Mouse (Mus musculus) hindbrain, embryonic 15.5 days (tissue): ENCODE results near the gene Atf7ip. TPM values are rescaled to one million over a fixed set of nuclear protein-coding genes. Genes with fewer than 3 reads are reported as not detected.

Experiments
- ATAC-seq: fragments of 200-750 bp; cut with Nextera tagmentation; 2 replicates; pipeline ENCODE4 v1.8.0; 2017; ENCODE audit warnings: low read depth, moderate number of reproducible peaks, moderate TSS enrichment; ENCODE audit not compliant: low FRiP score
- H3K27ac ChIP-seq: fragments of 300-500 bp; sonication (generic); replicated peaks from 2 replicates; pipeline ENCODE4 v1.5.1; 2015; ENCODE audit warnings: mild to moderate bottlenecking, inconsistent platforms
- H3K27me3 ChIP-seq: fragments of 300-500 bp; sonication (generic); 2 replicates; pipeline ENCODE4 v1.6.1; 2015; ENCODE audit warnings: control low read depth, inconsistent platforms
- H3K36me3 ChIP-seq: fragments of 300-500 bp; sonication (generic); 2 replicates; pipeline ENCODE4 v1.6.1; 2015; ENCODE audit warnings: control low read depth, inconsistent platforms
- H3K4me1 ChIP-seq: fragments of 300-500 bp; sonication (generic); replicated peaks from 2 replicates; pipeline ENCODE4 v1.6.1; 2015; ENCODE audit warnings: control low read depth, inconsistent platforms
- H3K4me2 ChIP-seq: fragments of 300-500 bp; sonication (generic); 2 replicates; pipeline ENCODE4 v1.6.1; 2015; ENCODE audit warnings: moderate library complexity, mild to moderate bottlenecking, inconsistent platforms
- H3K4me3 ChIP-seq: fragments of 300-500 bp; sonication (generic); 2 replicates; pipeline ENCODE4 v1.5.1; 2015; ENCODE audit warnings: mild to moderate bottlenecking, inconsistent platforms
- H3K9ac ChIP-seq: fragments of 300-500 bp; sonication (generic); 2 replicates; pipeline ENCODE4 v1.6.1; 2015; ENCODE audit warnings: inconsistent platforms
- H3K9me3 ChIP-seq: fragments of 300-500 bp; sonication (generic); 2 replicates; pipeline ENCODE4 v1.6.1; 2016; ENCODE audit warnings: control low read depth, inconsistent platforms
- WGBS: fragments of 180-500 bp; shearing (Covaris S2); methylation state at CpG from one replicate; pipeline ENCODE4 v1.1.7; 2015; 5-methylcytosine and 5-hydroxymethylcytosine counted together
- polyA plus RNA-seq: library from polyadenylated mRNA; unstranded; fragments of >200 nt; fragmentation: Nextera tagmentation; extraction: Ambion mirVana; gene quantifications from 2 replicates; pipeline ENCODE4 v1.2.1, GENCODE M21; 2015

Gene Atf7ip
- polyA plus RNA-seq, 1 experiment from 2014 or later = 36.1 TPM

- 88% methylated on average over 5 of the region's 5 CpGs for WGBS
- Histone ChIP-seq H3K27me3 (no peaks in the 10 kb centered on the region), H3K27ac (no peak overlapping the region), H3K4me2 (no peak overlapping the region), H3K4me1 (0 out of 2 replicates have a peak, but pooled peaks cover 4% of the 10 kb centered on the region), H3K4me3 (no peak overlapping the region), H3K9ac (no peak overlapping the region), H3K36me3 (peaks cover 76% of the 10 kb centered on the region), H3K9me3 (peaks cover 10% of the 10 kb centered on the region; the same call in 1 of the 2 replicates)
- no peak for ATAC-seq
These were observed 60.0 kb downstream of the Atf7ip start for GRCm38 (mm10) chr6:136566002-136566401.

- Histone ChIP-seq H3K9me3 (no peaks in the 10 kb centered on the region), H3K4me1 (0 out of 2 replicates have a peak, but pooled peaks cover 4% of the 10 kb centered on the region), H3K9ac (no peak overlapping the region), H3K36me3 (peaks cover 63% of the 10 kb centered on the region), H3K4me3 (no peak overlapping the region), H3K4me2 (no peak overlapping the region), H3K27me3 (no peaks in the 10 kb centered on the region), H3K27ac (0 out of 2 replicates have a peak overlapping the region, but pooled peaks have one; percentile 5)
- no peak for ATAC-seq
- 79% methylated on average over 4 of the region's 4 CpGs for WGBS
These were observed 84.8 kb downstream of the Atf7ip start for GRCm38 (mm10) chr6:136590739-136591138.

- Histone ChIP-seq H3K9me3 (no peaks in the 10 kb centered on the region), H3K27me3 (no peaks in the 10 kb centered on the region), H3K27ac (no peak overlapping the region), H3K4me3 (no peak overlapping the region), H3K36me3 (peaks cover 56% of the 10 kb centered on the region), H3K4me1 (0 out of 2 replicates have a peak, but pooled peaks cover 4% of the 10 kb centered on the region), H3K4me2 (no peak overlapping the region), H3K9ac (no peak overlapping the region)
- 84% methylated on average over 4 of the region's 4 CpGs for WGBS
- ATAC-seq = no peak
These were observed 88.6 kb downstream of the Atf7ip start for GRCm38 (mm10) chr6:136594541-136594940.

DNA sequence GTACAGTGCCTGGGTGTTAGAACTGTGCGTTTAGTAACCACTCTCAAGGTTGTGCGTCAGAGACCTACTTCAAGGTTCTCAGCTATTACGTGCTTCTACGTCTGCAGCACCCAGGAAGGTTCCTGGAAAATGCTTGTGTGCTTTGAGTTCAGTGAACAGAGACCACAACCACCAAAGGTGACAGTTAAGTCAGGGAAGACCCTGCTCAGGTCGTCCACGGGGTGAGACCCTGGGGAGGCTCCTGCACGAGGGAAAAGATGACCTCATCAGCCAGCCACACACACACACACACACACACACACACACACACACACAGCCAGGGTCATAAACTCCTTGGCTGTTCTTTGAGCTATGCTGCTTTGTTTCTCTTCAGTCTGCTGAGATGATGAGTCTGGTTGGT, 96.6 kb downstream of the Atf7ip start:
- WGBS = 91% methylated on average over 7 of the region's 7 CpGs

DNA sequence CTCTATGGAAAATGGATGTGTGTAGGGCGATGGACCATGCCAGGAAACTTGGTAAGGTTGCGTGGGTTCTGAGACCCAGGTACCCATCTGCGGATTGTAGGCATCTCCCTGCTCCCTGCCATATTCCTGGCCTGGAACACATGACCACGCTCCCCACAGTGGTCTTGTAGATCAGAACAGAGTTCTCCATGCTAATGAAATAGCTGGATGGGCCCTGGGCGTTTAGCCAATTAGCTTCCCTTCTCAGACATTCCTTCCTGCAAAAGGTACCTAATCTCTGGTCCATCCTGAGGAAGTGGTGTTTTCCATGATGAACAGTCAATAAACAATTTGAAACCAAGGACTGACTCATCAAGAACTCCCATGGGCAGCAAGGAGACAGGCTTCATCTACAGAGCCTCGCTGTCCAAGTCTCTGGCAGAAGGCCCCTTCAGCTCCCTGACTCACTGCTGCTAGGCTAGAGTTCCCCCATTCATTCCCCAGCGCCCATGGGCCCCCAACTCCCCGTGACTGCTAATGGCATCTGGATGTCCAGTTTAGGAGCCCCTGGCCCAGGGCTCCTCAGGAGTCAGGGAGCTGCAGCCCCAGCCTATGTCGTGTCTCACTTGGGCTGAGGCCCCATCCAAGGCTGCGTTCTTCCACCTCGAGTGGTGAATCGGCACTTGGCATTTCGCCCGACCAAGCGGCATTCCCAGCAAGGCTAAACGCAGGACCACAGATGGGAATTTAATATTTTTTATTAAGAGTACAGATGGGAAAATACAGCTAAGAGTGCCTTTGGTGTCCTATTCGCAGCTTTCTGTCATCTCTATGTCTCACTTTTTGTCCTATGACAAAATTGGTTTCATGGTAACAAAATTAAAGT, 105.6 kb downstream of the Atf7ip start:
- H3K4me3 ChIP-seq = no peak overlapping the region
- H3K27me3 ChIP-seq = no peaks in the 10 kb centered on the region
- H3K36me3 ChIP-seq = peaks cover 33% of the 10 kb centered on the region
- no peak overlapping the region for H3K27ac ChIP-seq
- no peak for ATAC-seq
- WGBS = 95% methylated on average over 17 of the region's 17 CpGs
- H3K4me1 ChIP-seq = no peaks in the 10 kb centered on the region
- no peaks in the 10 kb centered on the region for H3K9me3 ChIP-seq
- H3K9ac ChIP-seq = no peak overlapping the region
- no peak overlapping the region for H3K4me2 ChIP-seq

More for the DNA sequence above, 96.6 kb downstream of the Atf7ip start:
- peaks cover 81% of the 10 kb centered on the region for H3K36me3 ChIP-seq
- no peak overlapping the region for H3K27ac ChIP-seq
- H3K27me3 ChIP-seq = no peaks in the 10 kb centered on the region
- H3K9ac ChIP-seq = no peak overlapping the region
- no peak overlapping the region for H3K4me3 ChIP-seq
- 0 out of 2 replicates have a peak, but pooled peaks have one; percentile 19 for ATAC-seq
- no peaks in the 10 kb centered on the region for H3K9me3 ChIP-seq
- H3K4me2 ChIP-seq = no peak overlapping the region
- no peaks in the 10 kb centered on the region for H3K4me1 ChIP-seq

- 96% methylated on average over 3 of the region's 3 CpGs for WGBS
- no peak for ATAC-seq
- H3K4me2 ChIP-seq = no peak overlapping the region
- H3K27me3 ChIP-seq = no peaks in the 10 kb centered on the region
- no peaks in the 10 kb centered on the region for H3K4me1 ChIP-seq
- H3K9me3 ChIP-seq = no peaks in the 10 kb centered on the region
- H3K4me3 ChIP-seq = no peak overlapping the region
- no peak overlapping the region for H3K27ac ChIP-seq
- no peak overlapping the region for H3K9ac ChIP-seq
- peaks cover 28% of the 10 kb centered on the region for H3K36me3 ChIP-seq
These were observed 106.3 kb downstream of the Atf7ip start for GRCm38 (mm10) chr6:136612312-136612711.

- Histone ChIP-seq H3K4me2 (no peak overlapping the region), H3K27ac (no peak overlapping the region), H3K9ac (no peak overlapping the region), H3K36me3 (peaks cover 14% of the 10 kb centered on the region), H3K27me3 (no peaks in the 10 kb centered on the region), H3K4me1 (no peaks in the 10 kb centered on the region), H3K4me3 (no peak overlapping the region), H3K9me3 (no peaks in the 10 kb centered on the region)
- 65% methylated on average over 3 of the region's 3 CpGs for WGBS
- ATAC-seq = peak; percentile 43
These were observed 108.2 kb downstream of the Atf7ip start for GRCm38 (mm10) chr6:136614156-136614555.

- H3K4me3 ChIP-seq = no peak overlapping the region
- ATAC-seq = no peak; the same call in 1 of the 2 replicates
- no peaks in the 10 kb centered on the region for H3K4me1 ChIP-seq
- no peak overlapping the region for H3K9ac ChIP-seq
- no peak overlapping the region for H3K4me2 ChIP-seq
- H3K27me3 ChIP-seq = no peaks in the 10 kb centered on the region
- 53% methylated on average over 17 of the region's 17 CpGs for WGBS
- H3K27ac ChIP-seq = no peak overlapping the region
- H3K36me3 ChIP-seq = no peaks in the 10 kb centered on the region
- H3K9me3 ChIP-seq = no peaks in the 10 kb centered on the region
These were observed 114.6 kb downstream of the Atf7ip start for GRCm38 (mm10) chr6:136620361-136621139.

DNA sequence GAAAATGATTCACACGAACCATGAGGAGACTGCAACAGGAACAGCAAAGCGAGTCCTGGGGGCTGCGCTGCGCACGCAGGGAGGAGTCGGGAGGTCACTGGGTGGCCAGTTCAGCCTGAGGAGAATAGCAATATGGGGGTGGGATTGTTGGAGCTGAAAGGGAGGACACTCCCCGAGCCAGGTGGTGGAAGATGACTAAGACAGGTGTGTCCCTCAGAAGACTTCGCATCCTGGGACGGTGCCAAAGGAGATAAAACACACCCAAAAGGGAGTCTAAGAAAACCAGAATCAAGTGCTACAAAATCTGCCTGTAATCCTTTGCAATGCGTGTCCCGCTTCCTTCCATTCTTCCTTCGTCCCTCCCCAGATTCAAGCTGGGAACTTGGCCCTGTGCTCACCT, 119.5 kb downstream of the Atf7ip start:
- H3K9me3 ChIP-seq = no peaks in the 10 kb centered on the region
- 92% methylated on average over 12 of the region's 12 CpGs for WGBS
- no peak overlapping the region for H3K9ac ChIP-seq
- no peaks in the 10 kb centered on the region for H3K36me3 ChIP-seq
- H3K27me3 ChIP-seq = no peaks in the 10 kb centered on the region
- no peak overlapping the region for H3K4me3 ChIP-seq
- ATAC-seq = no peak
- H3K4me2 ChIP-seq = no peak overlapping the region
- H3K27ac ChIP-seq = no peak overlapping the region
- no peaks in the 10 kb centered on the region for H3K4me1 ChIP-seq

- H3K4me2 ChIP-seq = no peak overlapping the region
- no peak for ATAC-seq
- no peak overlapping the region for H3K4me3 ChIP-seq
- no peak overlapping the region for H3K27ac ChIP-seq
- no peaks in the 10 kb centered on the region for H3K9me3 ChIP-seq
- 91% methylated on average over 5 of the region's 5 CpGs for WGBS
- no peaks in the 10 kb centered on the region for H3K36me3 ChIP-seq
- no peaks in the 10 kb centered on the region for H3K4me1 ChIP-seq
- no peak overlapping the region for H3K9ac ChIP-seq
- no peaks in the 10 kb centered on the region for H3K27me3 ChIP-seq
These were observed 123.7 kb downstream of the Atf7ip start for GRCm38 (mm10) chr6:136629639-136630038.

DNA sequence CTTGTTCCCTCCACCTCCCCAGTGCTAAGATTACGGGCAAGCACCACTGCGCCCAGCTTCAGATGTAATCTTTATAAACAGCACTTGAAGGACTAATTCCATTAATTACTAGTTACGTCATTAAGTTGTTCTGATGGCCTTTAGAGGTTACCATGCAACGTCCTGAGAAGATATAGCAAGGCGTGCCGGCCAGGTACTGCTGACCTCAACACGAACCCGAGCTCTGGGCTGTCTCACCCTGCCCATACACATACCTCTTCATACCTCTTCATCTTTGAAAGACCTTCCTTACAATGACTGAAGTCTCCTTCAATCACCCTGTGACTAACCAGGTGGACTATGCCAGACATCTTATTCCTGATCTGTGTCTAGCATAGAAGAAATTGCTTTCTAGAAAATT, 125.6 kb downstream of the Atf7ip start:
- no peak overlapping the region for H3K9ac ChIP-seq
- H3K4me1 ChIP-seq = no peaks in the 10 kb centered on the region
- no peaks in the 10 kb centered on the region for H3K9me3 ChIP-seq
- no peaks in the 10 kb centered on the region for H3K36me3 ChIP-seq
- H3K27me3 ChIP-seq = no peaks in the 10 kb centered on the region
- WGBS = 95% methylated on average over 8 of the region's 8 CpGs
- H3K27ac ChIP-seq = no peak overlapping the region
- no peak overlapping the region for H3K4me3 ChIP-seq
- no peak for ATAC-seq
- H3K4me2 ChIP-seq = no peak overlapping the region

- no peaks in the 10 kb centered on the region for H3K27me3 ChIP-seq
- no peaks in the 10 kb centered on the region for H3K36me3 ChIP-seq
- WGBS = 88% methylated on average over 13 of the region's 13 CpGs
- ATAC-seq = no peak
- H3K4me3 ChIP-seq = no peak overlapping the region
- H3K9me3 ChIP-seq = no peaks in the 10 kb centered on the region
- H3K27ac ChIP-seq = no peak overlapping the region
- no peaks in the 10 kb centered on the region for H3K4me1 ChIP-seq
- H3K4me2 ChIP-seq = no peak overlapping the region
- H3K9ac ChIP-seq = no peak overlapping the region
These were observed 126.1 kb downstream of the Atf7ip start for GRCm38 (mm10) chr6:136631945-136632534.
